Comparison of ENCODE assay signal across 14 mouse cellular contexts in the genomic region with DNA sequence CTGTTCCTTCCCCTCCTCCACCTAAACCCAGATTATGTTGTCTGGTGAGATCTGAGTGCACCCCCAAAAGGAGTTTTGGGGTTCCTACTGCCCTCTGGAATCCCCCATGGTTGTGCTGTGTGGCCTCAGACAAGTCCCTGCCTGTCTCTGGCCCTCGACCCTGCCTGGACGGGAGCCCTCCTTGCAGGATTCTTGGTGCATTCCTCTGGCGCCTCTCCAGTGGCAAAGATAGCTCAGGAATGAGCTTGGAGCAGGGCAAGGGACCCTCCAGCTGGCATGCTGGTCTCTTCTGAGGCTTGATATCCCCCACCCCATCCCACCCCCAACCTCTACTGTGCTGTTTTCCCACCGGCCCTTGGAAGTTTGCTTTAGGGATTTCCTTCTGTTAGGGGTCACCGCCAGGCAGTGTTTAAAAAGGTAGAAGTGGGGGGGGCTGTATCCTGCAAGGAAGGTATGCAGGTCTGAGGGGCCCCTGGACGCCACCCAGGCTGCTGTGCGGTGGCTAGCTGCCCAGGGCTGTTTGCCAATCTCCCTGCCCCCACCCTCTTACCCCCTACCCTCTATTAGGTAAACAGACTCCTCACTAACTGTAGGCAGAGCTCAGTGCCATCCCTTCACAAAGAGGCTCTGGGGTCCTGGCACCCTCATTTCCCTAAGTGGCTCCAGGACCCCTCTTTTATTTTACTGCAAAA. TPM values are rescaled to one million over a fixed set of nuclear protein-coding genes. Genes with fewer than 3 reads are reported as not detected.
DNase-seq lines count a peak whose midpoint lies in the region; ATAC-seq and TF ChIP-seq lines count a peak whose summit lies in the region.
"Had no signal": no experiment of that assay in that cellular context is flagged by ENCODE, and none has a peak within 500 bp of the region (broad histone marks: within the 10 kb centered on the region; RNA-seq: fewer than 3 reads in every experiment).

No protein-coding gene starts in this region.

- H3K4me2 ChIP-seq in heart, embryonic 14.5 days (ENCODE audit: low read length), result peak overlapping the region; percentile 40
- H3K4me2 ChIP-seq in midbrain, embryonic 11.5 days, result no peak overlapping the region
- H3K4me2 ChIP-seq in limb, embryonic 14.5 days (replicated peaks; ENCODE audit: low read depth, low read length, severe bottlenecking), result no peak overlapping the region
- H3K4me2 ChIP-seq in neural tube, embryonic 15.5 days, result no peak overlapping the region
- H3K4me2 ChIP-seq: liver, embryonic 13.5 days; stomach, embryonic 15.5 days had no signal

- intact Hi-C loops in heart, postnatal 25 days (cut with DNase I), result no loop called here

- H3K36me3 ChIP-seq in heart, embryonic 14.5 days (ENCODE audit: control insufficient read depth, insufficient read depth, low read length), result no peaks in the 10 kb centered on the region
- no peaks in the 10 kb centered on the region for H3K36me3 ChIP-seq in midbrain, embryonic 10.5 days
- no peaks in the 10 kb centered on the region for H3K36me3 ChIP-seq in midbrain, embryonic 11.5 days (ENCODE audit: control insufficient read depth, insufficient read depth, low read length)
- H3K36me3 ChIP-seq in limb, embryonic 14.5 days (ENCODE audit: control insufficient read depth, insufficient read depth, low read length), result no peaks in the 10 kb centered on the region
- no peaks in the 10 kb centered on the region for H3K36me3 ChIP-seq in neural tube, embryonic 15.5 days
- H3K36me3 ChIP-seq: liver, embryonic 13.5 days; stomach, embryonic 15.5 days had no signal

- peak; percentile 51; the same call in 1 of the 2 replicates for ATAC-seq in heart, embryonic 14.5 days (ENCODE audit: insufficient number of reproducible peaks, insufficient read depth, low FRiP score, low read depth)
- no peak for ATAC-seq in midbrain, embryonic 11.5 days (ENCODE audit: low FRiP score)
- 0 out of 2 replicates have a peak, but pooled peaks have one; percentile 30 for ATAC-seq in limb, embryonic 14.5 days (ENCODE audit: low FRiP score, low read depth)
- ATAC-seq in neural tube, embryonic 15.5 days (ENCODE audit: low FRiP score), result peak; percentile 17; the same call in 1 of the 2 replicates

- peak overlapping the region; percentile 34; the same call in 1 of the 2 replicates for H3K9ac ChIP-seq in heart, embryonic 14.5 days (ENCODE audit: low read length)
- no peak overlapping the region for H3K9ac ChIP-seq in midbrain, embryonic 11.5 days (ENCODE audit: low read length)
- H3K9ac ChIP-seq in limb, embryonic 14.5 days (ENCODE audit: low read depth, low read length, severe bottlenecking), result peak overlapping the region; percentile 7; the same call in 1 of the 2 replicates
- H3K9ac ChIP-seq in neural tube, embryonic 15.5 days (replicated peaks), result no peak overlapping the region
- H3K9ac ChIP-seq: liver, embryonic 13.5 days; stomach, embryonic 15.5 days had no signal

- no peaks in the 10 kb centered on the region for H3K27me3 ChIP-seq in heart, embryonic 14.5 days (ENCODE audit: control insufficient read depth, insufficient read depth, low read length)
- no peaks in the 10 kb centered on the region for H3K27me3 ChIP-seq in midbrain, embryonic 10.5 days (ENCODE audit: low read depth, poor library complexity, severe bottlenecking)
- no peaks in the 10 kb centered on the region for H3K27me3 ChIP-seq in midbrain, embryonic 11.5 days (ENCODE audit: control insufficient read depth, insufficient read depth, low read length)
- no peaks in the 10 kb centered on the region for H3K27me3 ChIP-seq in limb, embryonic 14.5 days (ENCODE audit: control insufficient read depth, insufficient read depth, low read length)
- no peaks in the 10 kb centered on the region for H3K27me3 ChIP-seq in neural tube, embryonic 15.5 days (replicated peaks)
- H3K27me3 ChIP-seq: liver, embryonic 13.5 days; stomach, embryonic 15.5 days had no signal

- peaks cover 30 to 36% of the 10 kb centered on the region in 2 experiments for H3K4me1 ChIP-seq in heart, embryonic 14.5 days (ENCODE audit: control insufficient read depth in 2 of 2, insufficient read depth in 2 of 2, low read length in 2 of 2)
- H3K4me1 ChIP-seq in midbrain, embryonic 10.5 days, result peaks cover 15% of the 10 kb centered on the region
- H3K4me1 ChIP-seq in midbrain, embryonic 11.5 days (ENCODE audit: control insufficient read depth, insufficient read depth, low read length), result no peaks in the 10 kb centered on the region
- H3K4me1 ChIP-seq in limb, embryonic 14.5 days (ENCODE audit: control insufficient read depth, insufficient read depth, low read length), result peaks cover 12% of the 10 kb centered on the region
- peaks cover 18% of the 10 kb centered on the region for H3K4me1 ChIP-seq in neural tube, embryonic 15.5 days
- H3K4me1 ChIP-seq: liver, embryonic 13.5 days had no signal

- peak overlapping the region; percentile 32 to 38; a peak in 2 of 4 replicates for H3K27ac ChIP-seq in heart, embryonic 14.5 days (replicated peaks in 1 of 2; ENCODE audit: control insufficient read depth in 1 of 2, insufficient read depth in 1 of 2, low read depth in 2 of 2, low read length in 2 of 2)
- peak overlapping the region; percentile 38; the same call in 1 of the 2 replicates for H3K27ac ChIP-seq in midbrain, embryonic 10.5 days (replicated peaks)
- no peak overlapping the region for H3K27ac ChIP-seq in midbrain, embryonic 11.5 days (ENCODE audit: low read depth, low read length)
- no peak overlapping the region for H3K27ac ChIP-seq in limb, embryonic 14.5 days (replicated peaks; ENCODE audit: low read depth, low read length)
- H3K27ac ChIP-seq in neural tube, embryonic 15.5 days (replicated peaks), result no peak overlapping the region
- H3K27ac ChIP-seq: liver, embryonic 13.5 days; stomach, embryonic 15.5 days had no signal

- whole genome bisulfite sequencing in heart, embryonic 14.5 days, result 2% methylated on average over 7 of the region's 7 CpGs
- 50% methylated on average over 7 of the region's 7 CpGs for WGBS in midbrain, embryonic 10.5 days
- 55% methylated on average over 7 of the region's 7 CpGs for WGBS in midbrain, embryonic 11.5 days
- 37% methylated on average over 6 of the region's 7 CpGs for WGBS in limb, embryonic 14.5 days
- WGBS in neural tube, embryonic 15.5 days, result 55% methylated on average over 7 of the region's 7 CpGs

- no peak for TF ChIP-seq POLR2A in limb, embryonic 14.5 days (IDR thresholded peaks at IDR 0.05; ENCODE audit: borderline replicate concordance, extremely low read depth, insufficient read depth, insufficient read length)

- no peak overlapping the region for H3K4me3 ChIP-seq in heart, embryonic 14.5 days (ENCODE audit: control insufficient read depth in 1 of 2, insufficient read depth in 1 of 2, low read depth in 1 of 2, low read length in 2 of 2)
- no peak overlapping the region for H3K4me3 ChIP-seq in midbrain, embryonic 10.5 days
- no peak overlapping the region for H3K4me3 ChIP-seq in midbrain, embryonic 11.5 days (ENCODE audit: low read depth, low read length)
- H3K4me3 ChIP-seq in limb, embryonic 14.5 days (replicated peaks; ENCODE audit: low read length), result no peak overlapping the region
- no peak overlapping the region for H3K4me3 ChIP-seq in neural tube, embryonic 15.5 days (replicated peaks)
- H3K4me3 ChIP-seq: erythroblast, embryonic 14.5 days; liver, embryonic 13.5 days; myocyte; stomach, embryonic 15.5 days had no signal

- DNase-seq in heart, postnatal 25 days (ENCODE audit: low spot score), result no peak
- DNase-seq in midbrain, embryonic 10.5 days (ENCODE audit: low spot score), result no peak
- DNase-seq in midbrain, embryonic 11.5 days (ENCODE audit: low spot score, missing footprints), result no peak
- DNase-seq in limb, embryonic 14.5 days (ENCODE audit: low spot score), result no peak
- no peak for DNase-seq in liver
- DNase-seq: adrenal gland, postnatal 36 days; cerebellum, adult 9-11 months; kidney, adult 8-10 months; liver, embryonic 13.5 days had no signal

- H3K9me3 ChIP-seq in heart, embryonic 14.5 days (ENCODE audit: control insufficient read depth, low read length), result no peaks in the 10 kb centered on the region
- no peaks in the 10 kb centered on the region for H3K9me3 ChIP-seq in midbrain, embryonic 10.5 days (replicated peaks)
- no peaks in the 10 kb centered on the region for H3K9me3 ChIP-seq in midbrain, embryonic 11.5 days (ENCODE audit: control insufficient read depth, low read length)
- H3K9me3 ChIP-seq in limb, embryonic 14.5 days (ENCODE audit: control insufficient read depth, low read length), result no peaks in the 10 kb centered on the region
- no peaks in the 10 kb centered on the region for H3K9me3 ChIP-seq in neural tube, embryonic 15.5 days (replicated peaks)
- H3K9me3 ChIP-seq: liver, embryonic 13.5 days; stomach, embryonic 15.5 days had no signal

RNA-seq across cellular contexts. Expression of a gene that starts 31.0 kb away (rescaled TPM):
- 51.5 and 53.3 TPM in 2 replicates for polyA plus RNA-seq in heart, embryonic 14.5 days (2014; fragmentation: Nextera tagmentation; extraction: Ambion mirVana)
- 10 to 100 TPM; 23.3 to 27.2 TPM for total RNA-seq in heart, postnatal 25 days (2021)
- polyA plus RNA-seq in midbrain, embryonic 10.5 days (2016; fragmentation: Nextera tagmentation; extraction: Ambion mirVana), result 4.8 and 6.8 TPM in 2 replicates
- 3.3 and 3.9 TPM in 2 replicates for polyA plus RNA-seq in midbrain, embryonic 11.5 days (2014; fragmentation: Nextera tagmentation; extraction: Ambion mirVana)
- polyA plus RNA-seq in limb, embryonic 14.5 days (2012; rRNA removed), result 27.8 and 34.0 TPM in 2 replicates
- polyA plus RNA-seq in limb, embryonic 14.5 days (2014; fragmentation: Nextera tagmentation; extraction: Ambion mirVana), result 73.4 and 83.4 TPM in 2 replicates
- polyA plus RNA-seq in neural tube, embryonic 15.5 days (2015; fragmentation: Nextera tagmentation; extraction: Ambion mirVana), result 28.2 and 35.1 TPM in 2 replicates

Comparison
In these comparisons a context has a peak if more than half of its experiments do, and no peak if none do; other contexts are left out.
1. H3K27ac ChIP-seq: peak in heart, embryonic 14.5 days (2 of 2) and midbrain, embryonic 10.5 days (single experiment); none in midbrain, embryonic 11.5 days (single experiment), limb, embryonic 14.5 days (single experiment) and neural tube, embryonic 15.5 days (single experiment).
2. H3K9ac ChIP-seq: peak in heart, embryonic 14.5 days (single experiment) and limb, embryonic 14.5 days (single experiment); none in midbrain, embryonic 11.5 days (single experiment) and neural tube, embryonic 15.5 days (single experiment).